Mouse (Mus musculus) lung, postnatal 0 days (tissue): ENCODE measurements around the gene Comt. TPM values are rescaled to one million over a fixed set of nuclear protein-coding genes. Genes with fewer than 3 reads are reported as not detected.
A peak's percentile ranks its signal among the peaks of the same experiment; 100 is the strongest.

Source experiments
- ATAC-seq: fragments of 200-750 bp; cut with Nextera tagmentation; 2 replicates; pipeline ENCODE4 v1.8.0; 2017; ENCODE audit warnings: moderate library complexity
- DNase-seq: peaks from one replicate; pipeline ENCODE4 v3.0.0-alpha.2; 2016; ENCODE audit warnings: low spot score
- H3K27ac ChIP-seq: fragments of 300-500 bp; sonication (generic); 2 replicates; pipeline ENCODE4 v1.5.1; 2014; ENCODE audit warnings: antibody characterized with exemption, mild to moderate bottlenecking, low read length, mixed read lengths
- H3K27me3 ChIP-seq: fragments of 300-500 bp; sonication (generic); replicated peaks from 2 replicates; pipeline ENCODE4 v1.6.1; 2014; ENCODE audit warnings: low read length, mixed read lengths; ENCODE audit not compliant: insufficient read depth
- H3K36me3 ChIP-seq: fragments of 300-500 bp; sonication (generic); 2 replicates; pipeline ENCODE4 v1.6.1; 2014; ENCODE audit warnings: low read length, mixed read lengths; ENCODE audit not compliant: insufficient read depth
- H3K4me1 ChIP-seq: fragments of 300-500 bp; sonication (generic); 2 replicates; pipeline ENCODE4 v1.6.1; 2014; ENCODE audit warnings: antibody characterized with exemption, low read depth, low read length, mixed read lengths; ENCODE audit not compliant: insufficient read depth
- H3K4me2 ChIP-seq: fragments of 300-500 bp; sonication (generic); replicated peaks from 2 replicates; pipeline ENCODE4 v1.6.1; 2014; ENCODE audit warnings: low read depth, mild to moderate bottlenecking, low read length, moderate library complexity, mixed read lengths
- H3K4me3 ChIP-seq: fragments of 300-500 bp; sonication (generic); 2 replicates; pipeline ENCODE4 v1.5.1; 2014; ENCODE audit warnings: low read depth, low read length
- H3K9ac ChIP-seq: fragments of 300-500 bp; sonication (generic); replicated peaks from 2 replicates; pipeline ENCODE4 v1.6.1; 2014; ENCODE audit warnings: low read depth, mild to moderate bottlenecking
- H3K9me3 ChIP-seq: fragments of 300-500 bp; sonication (generic); 2 replicates; pipeline ENCODE4 v1.6.1; 2016; ENCODE audit warnings: low read length, mixed read lengths
- CTCF ChIP-seq: IDR thresholded peaks from 2 replicates; pipeline ENCODE4 v1.5.1; 2016; ENCODE audit warnings: antibody characterized with exemption, mild to moderate bottlenecking
- EP300 ChIP-seq: IDR thresholded peaks from 2 replicates; pipeline ENCODE4 v1.6.1; 2016; ENCODE audit warnings: antibody characterized with exemption, mild to moderate bottlenecking, control low read depth
- WGBS: fragments of 180-500 bp; shearing (Covaris S2); extraction: QIAGEN DNeasy Blood & Tissue Kit; methylation state at CpG from one replicate; pipeline ENCODE4 v1.1.7; 2014; 5-methylcytosine and 5-hydroxymethylcytosine counted together
- polyA plus RNA-seq: library from polyadenylated mRNA; unstranded; fragments of >200 nt; fragmentation: Nextera tagmentation; extraction: Ambion mirVana; gene quantifications from 2 replicates; pipeline ENCODE4 v1.2.1, GENCODE M21; 2015

Gene Comt
- polyA plus RNA-seq, 1 experiment from 2014 or later: 109 TPM

DNA sequence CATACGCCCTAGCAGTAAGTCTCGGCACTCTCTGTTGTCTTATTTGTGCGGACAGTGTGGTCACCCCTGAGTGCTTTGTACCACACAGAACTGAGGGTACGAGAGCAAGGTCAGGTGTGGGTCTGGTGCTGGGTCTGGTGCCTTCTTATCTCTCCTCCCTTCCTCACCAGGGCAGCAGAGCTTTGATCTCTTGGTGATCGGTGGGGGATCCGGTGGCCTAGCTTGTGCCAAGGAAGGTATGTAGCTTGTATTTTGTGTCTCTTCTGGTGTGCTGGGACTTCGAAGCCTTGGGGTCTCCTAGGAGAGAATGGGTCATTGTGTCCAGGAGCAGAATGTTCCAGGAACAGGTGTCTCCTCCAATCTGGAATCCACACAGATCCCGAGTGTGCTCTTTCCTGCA is 3.0 kb upstream of the Comt start:
- Histone ChIP-seq H3K27ac (no peak overlapping the region), H3K4me3 (no peak overlapping the region)
- TF ChIP-seq CTCF (no peak), EP300 (no peak)

DNA sequence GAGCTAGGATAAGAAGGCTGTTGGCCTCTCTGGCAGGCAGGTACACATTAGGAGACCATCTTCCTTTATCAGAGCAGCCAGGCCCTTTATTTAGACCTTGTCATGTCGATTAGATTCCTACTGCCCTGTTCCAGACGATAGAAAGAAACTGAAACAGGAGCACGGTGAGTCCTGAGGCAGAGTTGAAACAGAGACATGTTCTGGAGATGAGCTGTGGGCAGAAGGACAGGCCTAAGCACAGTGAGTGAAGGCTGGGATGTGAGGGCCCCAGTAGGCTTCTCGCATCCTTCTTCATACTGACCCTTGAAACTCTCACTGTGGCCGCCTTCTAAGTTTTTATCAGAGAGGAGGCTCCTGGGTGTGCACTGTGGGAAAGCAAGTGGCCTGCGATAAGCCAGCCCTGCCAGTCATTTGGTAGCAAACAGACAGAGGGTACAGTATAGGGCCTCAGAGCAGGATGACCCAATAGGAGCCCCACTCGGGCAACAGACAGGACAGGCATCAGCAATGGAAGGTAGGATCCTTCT is 1.9 kb upstream of the Comt start:
- Histone ChIP-seq H3K4me2 (no peak overlapping the region), H3K27me3 (no peaks in the 10 kb centered on the region), H3K27ac (no peak overlapping the region), H3K4me3 (no peak overlapping the region), H3K36me3 (no peaks in the 10 kb centered on the region), H3K9me3 (no peaks in the 10 kb centered on the region), H3K9ac (no peak overlapping the region), H3K4me1 (peaks cover 22% of the 10 kb centered on the region)
- TF ChIP-seq EP300 (no peak), CTCF (no peak)
- ATAC-seq (no peak), DNase-seq (no peak)
- 69% methylated on average over 7 of the region's 7 CpGs for WGBS

More for the DNA sequence above, 3.0 kb upstream of the Comt start:
- Histone ChIP-seq H3K9ac (no peak overlapping the region), H3K36me3 (no peaks in the 10 kb centered on the region), H3K27me3 (no peaks in the 10 kb centered on the region), H3K4me1 (peaks cover 12% of the 10 kb centered on the region), H3K4me2 (no peak overlapping the region), H3K9me3 (no peaks in the 10 kb centered on the region)
- ATAC-seq (no peak), DNase-seq (no peak)
- 85% methylated on average over 8 of the region's 8 CpGs for WGBS

DNA sequence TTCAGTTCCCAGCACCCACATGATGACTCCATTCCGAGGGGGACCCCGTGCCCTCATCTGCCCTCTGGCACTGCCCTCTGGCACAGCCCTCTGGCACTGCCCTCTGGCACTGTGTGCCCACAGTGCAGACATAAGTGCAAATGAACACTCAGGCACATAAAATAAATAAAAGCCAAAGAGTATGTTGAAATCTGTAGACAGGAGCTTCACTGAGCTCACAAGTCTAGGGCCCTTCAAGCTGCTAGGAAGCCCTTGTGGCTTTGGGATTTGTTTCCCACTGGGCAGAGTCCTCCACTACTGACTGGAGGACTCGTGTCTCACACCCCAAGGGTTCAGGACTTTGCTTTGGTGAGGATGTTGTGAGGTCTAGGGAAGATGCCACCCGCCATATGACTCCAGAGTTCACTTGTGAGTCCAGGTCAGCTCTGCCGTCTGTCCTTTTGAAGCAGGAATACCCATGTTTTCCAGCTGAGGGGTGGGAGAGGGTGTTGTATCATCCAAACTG is 1.4 kb upstream of the Comt start:
- H3K9me3 ChIP-seq: no peaks in the 10 kb centered on the region
- no peaks in the 10 kb centered on the region for H3K27me3 ChIP-seq
- H3K4me3 ChIP-seq: no peak overlapping the region
- no peak overlapping the region for H3K27ac ChIP-seq
- no peak overlapping the region for H3K9ac ChIP-seq
- no peaks in the 10 kb centered on the region for H3K36me3 ChIP-seq
- no peak overlapping the region for H3K4me2 ChIP-seq
- TF ChIP-seq CTCF (no peak), EP300 (peak; percentile 59)
- DNase-seq: peak; percentile 85
- ATAC-seq: peak; percentile 68
- 59% methylated on average over 5 of the region's 5 CpGs for WGBS
- H3K4me1 ChIP-seq: peaks cover 23% of the 10 kb centered on the region

DNA sequence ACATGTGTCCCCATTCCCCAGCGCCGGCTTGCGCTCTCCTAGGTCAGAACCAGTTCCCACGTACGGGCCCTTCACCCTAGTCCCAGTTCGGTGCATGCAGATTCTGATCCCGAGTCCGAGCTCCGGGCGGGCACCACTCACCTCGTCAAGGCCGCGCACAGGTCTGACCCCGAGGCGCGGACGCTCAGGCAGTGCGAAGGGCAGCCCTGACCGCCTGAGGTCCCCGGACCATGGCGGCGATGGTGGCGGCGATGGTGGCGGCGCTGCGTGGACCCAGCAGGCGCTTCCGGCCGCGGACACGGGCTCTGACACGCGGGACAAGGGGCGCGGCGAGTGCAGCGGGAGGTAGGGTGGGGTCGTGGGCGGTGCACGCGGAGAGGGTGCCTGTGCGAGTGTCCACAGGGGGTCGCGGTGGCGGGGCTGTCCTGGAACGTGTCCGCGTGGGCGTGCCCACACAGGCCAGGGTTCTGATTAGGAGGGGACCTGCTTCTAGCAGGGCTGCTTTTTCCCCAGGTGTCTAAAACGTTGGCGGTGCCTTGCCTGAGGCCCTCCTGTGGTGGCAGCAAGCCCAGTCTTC is 349 bp downstream of the Comt start, which contains the start of gene Txnrd2:
Txnrd2 (plus strand) TSS at position 170 of the 577 bp plus-strand sequence.
- ATAC-seq (peak; percentile 76), DNase-seq (peak; percentile 76)
- Histone ChIP-seq H3K27me3 (no peaks in the 10 kb centered on the region), H3K4me1 (peaks cover 23% of the 10 kb centered on the region), H3K9ac (peak within 1 kb of the TSS; percentile 62), H3K4me3 (peak within 1 kb of the TSS; percentile 78), H3K9me3 (no peaks in the 10 kb centered on the region), H3K27ac (peak within 1 kb of the TSS; percentile 85), H3K36me3 (no peaks in the 10 kb centered on the region), H3K4me2 (peak within 1 kb of the TSS; percentile 87)
- TF ChIP-seq CTCF (peak; percentile 70), EP300 (no peak)
- WGBS: 1% methylated on average over 49 of the region's 52 CpGs

DNA sequence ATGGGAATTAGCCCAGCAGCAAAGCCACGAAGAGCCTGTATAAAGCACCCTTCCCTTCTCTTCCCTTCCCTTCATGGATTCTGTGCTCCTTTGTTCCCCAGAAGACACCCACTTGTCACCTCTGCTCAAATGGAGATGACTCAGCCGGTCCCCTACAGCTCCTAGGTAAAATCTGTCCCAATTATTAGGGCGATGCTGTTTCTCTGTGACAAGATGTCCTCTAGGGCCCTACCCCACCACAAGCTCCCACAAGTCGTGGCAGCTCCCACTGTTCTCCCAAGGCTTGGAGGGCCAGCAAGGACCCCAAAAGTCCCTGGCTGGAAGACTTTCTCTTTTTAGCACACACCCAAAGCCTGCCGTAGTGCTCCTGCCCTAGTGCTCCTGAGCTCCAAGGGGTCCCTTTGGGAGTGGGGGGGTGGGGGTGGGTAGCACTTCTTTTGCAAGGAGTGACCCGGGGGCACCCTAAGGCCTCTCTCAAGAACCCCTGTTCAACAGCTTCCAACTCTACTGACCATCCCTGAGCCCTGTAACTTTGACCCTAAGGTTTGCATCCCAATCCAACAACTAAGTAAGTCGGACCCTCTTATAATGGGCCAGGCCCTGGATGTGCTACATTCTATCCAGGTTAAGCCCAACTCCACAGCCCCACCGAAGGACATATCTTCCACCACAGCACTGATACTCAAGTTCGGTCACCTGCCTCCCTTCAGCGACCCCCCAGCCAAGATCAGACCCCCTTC is 1.0 kb downstream of the Comt start:
- H3K36me3 ChIP-seq: no peaks in the 10 kb centered on the region

DNA sequence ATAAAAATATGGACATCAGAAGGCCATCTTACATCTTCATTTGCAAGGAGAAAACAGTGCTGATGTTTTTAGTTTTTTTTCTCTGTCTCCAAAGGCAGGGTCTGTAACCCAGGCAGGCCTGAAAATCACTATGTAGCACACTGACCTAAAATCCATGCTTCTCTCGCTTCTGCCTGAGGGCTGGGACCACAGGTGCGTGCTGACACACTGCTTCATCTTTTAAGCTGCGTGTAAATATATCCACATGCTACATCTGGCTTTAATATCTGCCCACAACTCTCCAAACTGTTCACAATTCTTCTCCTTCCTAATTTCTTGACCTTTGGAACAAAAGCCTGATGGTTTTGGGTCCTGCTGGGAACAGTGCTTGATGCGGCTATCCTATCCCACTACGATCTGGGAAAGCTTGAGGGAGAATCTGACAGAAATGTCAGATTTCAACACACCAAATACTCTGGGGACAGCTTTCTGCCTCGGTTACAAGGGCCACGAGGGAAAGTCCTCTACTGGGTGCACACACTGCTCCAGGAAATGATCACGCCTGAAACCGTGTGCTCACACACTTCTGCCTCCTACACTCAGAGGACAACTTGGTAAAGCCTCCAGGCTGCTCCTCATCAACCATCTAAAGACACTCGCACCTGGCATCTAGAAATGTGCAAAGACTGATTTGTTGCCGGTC is 2.1 kb downstream of the Comt start:
- no peaks in the 10 kb centered on the region for H3K27me3 ChIP-seq
- peak overlapping the region; percentile 39 for H3K27ac ChIP-seq
- WGBS: 57% methylated on average over 11 of the region's 11 CpGs
- ATAC-seq: no peak
- peak overlapping the region; percentile 87; the same call in 1 of the 2 replicates for H3K4me2 ChIP-seq
- no peaks in the 10 kb centered on the region for H3K36me3 ChIP-seq
- H3K9me3 ChIP-seq: no peaks in the 10 kb centered on the region
- 0 out of 2 replicates have a peak overlapping the region, but pooled peaks have one; percentile 3 for H3K9ac ChIP-seq
- no peak for TF ChIP-seq EP300
- H3K4me3 ChIP-seq: no peak overlapping the region
- DNase-seq: no peak
- peaks cover 23% of the 10 kb centered on the region for H3K4me1 ChIP-seq

More for the DNA sequence above, 1.0 kb downstream of the Comt start:
- Histone ChIP-seq H3K4me1 (peaks cover 23% of the 10 kb centered on the region), H3K27ac (peak overlapping the region; percentile 85), H3K4me2 (peak overlapping the region; percentile 87), H3K9me3 (no peaks in the 10 kb centered on the region), H3K4me3 (peak overlapping the region; percentile 78), H3K27me3 (no peaks in the 10 kb centered on the region), H3K9ac (peak overlapping the region; percentile 62)
- WGBS: 13% methylated on average over 10 of the region's 10 CpGs
- DNase-seq: no peak
- TF ChIP-seq CTCF: no peak
- no peak for TF ChIP-seq EP300
- ATAC-seq: peak; percentile 2; the same call in 1 of the 2 replicates
